Mouse (Mus musculus) left cerebral cortex, adult 9 months (tissue): ENCODE results near the gene H2-M5.
A peak's percentile ranks its signal among the peaks of the same experiment; 100 is the strongest.

Experiments
- DNase-seq, 2 experiments: peaks; one replicate each; pipeline ENCODE4 v3.0.0; 2022; ENCODE audit warnings: low spot score in 2 of 2

H2-M5 gene

DNA sequence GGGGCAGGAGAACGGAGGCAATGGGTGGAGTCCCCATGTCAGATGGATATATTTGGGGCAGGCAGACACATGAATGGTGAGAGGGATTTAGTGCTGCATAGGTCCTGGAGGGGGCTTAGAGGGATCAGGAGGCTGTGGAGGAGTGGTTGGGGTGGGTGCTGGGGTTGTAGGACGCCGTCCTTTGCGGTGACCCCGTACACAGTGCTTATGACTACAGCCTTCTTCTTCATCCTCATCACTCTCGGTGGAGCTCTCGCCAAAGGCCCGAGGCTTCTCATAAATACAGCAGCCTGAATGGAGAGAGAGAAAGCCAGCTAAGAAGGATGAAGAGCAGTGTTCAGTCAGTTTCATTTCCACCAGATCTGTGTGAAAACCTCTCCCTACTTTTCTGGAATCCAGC, 40.1 kb downstream of the H2-M5 start:
- no peak for DNase-seq

DNA sequence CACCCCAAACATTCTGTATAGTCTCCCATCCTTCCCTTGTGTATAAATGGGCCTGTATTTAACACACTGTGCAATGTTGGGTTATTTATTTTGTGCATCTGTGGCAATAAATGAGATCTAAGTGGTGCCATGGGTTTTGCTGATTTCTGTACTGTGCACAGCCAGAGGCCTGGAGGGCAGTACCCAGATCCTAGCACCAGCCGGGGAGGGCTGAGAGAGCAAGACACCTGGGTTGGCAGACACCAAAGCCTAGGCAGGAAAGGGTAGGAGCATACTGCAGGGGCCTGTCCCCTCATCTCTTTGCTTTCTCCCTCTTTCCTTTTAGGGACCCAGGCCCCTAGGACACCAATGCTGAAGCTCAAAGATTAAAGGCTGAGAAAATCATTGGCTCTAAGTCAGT, 41.1 kb downstream of the H2-M5 start:
- DNase-seq: no peak

DNA sequence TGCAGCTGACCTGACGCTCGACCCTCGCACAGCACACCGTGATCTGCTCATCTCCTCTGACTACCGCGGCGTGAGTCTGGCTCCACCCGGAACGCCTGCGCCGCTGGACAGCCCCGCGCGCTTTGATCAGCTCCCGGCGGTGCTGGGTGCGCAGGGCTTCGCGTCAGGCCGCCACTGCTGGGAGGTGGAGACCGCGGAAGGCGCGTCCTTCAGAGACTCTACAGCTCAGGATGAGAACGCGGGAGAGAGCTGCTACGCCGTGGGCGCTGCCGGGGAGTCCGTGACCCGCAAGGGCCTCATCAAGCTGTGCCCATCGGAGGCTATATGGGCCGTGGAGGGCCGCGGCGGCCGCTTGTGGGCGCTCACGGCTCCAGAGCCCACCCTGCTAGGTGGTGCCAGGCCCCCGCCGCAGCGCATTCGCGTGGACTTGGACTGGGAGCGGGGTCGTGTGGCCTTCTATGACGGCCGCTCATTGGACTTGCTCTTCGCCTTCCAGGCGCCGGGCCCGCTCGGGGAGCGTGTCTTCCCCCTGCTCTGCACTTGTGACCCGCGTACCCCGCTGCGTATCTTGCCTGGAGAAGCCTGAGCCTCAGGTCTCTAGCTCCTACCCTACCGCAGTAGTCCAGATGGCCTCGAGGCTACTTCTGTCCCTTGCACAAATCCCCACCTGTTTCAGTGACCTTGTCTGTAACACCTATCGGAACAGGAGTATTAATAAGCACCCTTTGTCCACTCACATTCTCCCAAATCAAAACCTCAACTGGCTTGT, 42.1 kb downstream of the H2-M5 start:
- peak in 1 of 2 experiments; percentile 62 for DNase-seq

DNA sequence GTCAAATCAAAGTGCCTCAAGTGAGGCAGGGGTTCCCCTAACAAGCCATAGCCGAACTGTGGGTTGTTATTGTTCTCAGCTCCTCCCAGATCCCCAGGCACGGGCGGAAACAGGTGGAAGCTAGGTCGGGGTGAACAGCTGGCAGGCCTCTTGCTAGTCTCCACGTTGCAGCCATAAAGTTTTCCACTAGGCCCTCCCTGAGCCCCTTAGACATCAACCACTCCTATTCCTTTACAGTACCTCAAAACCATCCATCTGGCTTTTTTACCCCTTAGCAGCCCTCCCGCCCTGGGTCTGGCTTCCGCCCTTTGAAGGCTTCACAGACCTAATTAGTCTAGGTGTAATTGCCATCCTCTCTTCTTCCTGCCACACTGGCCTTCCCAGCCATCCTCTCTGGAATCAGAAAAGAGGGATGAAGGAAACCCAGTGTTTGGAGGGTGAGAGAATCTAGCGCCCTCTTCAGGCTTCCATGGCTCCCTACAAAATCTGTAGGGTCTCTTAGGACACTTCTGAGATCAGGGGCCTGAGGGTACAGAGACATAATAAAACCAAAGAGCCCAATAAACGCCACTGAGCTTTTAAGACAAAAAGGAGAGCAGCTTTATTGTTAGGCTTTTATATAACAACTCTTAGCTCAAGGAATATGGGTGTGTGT, 45.1 kb downstream of the H2-M5 start:
- no peak for DNase-seq

DNA sequence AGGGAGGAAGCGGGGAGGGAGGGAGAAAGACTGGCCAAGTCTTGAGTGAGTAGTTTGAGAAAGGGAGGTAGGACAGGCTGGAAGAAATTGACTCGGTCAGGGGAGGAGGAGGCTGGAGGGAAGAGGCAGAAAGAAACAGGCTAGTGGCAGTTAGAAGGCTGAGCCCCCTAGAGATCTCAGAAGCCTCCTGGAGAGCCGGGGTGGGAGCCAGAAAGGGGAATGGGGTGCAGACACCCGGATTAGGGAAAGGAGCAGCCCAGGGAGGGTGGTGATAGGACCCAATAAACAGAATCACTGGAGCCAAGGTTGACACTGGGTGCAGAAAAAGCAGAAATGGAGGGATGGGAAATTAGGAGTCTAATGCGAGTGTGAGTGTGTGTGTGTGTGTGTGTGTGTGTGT, 45.6 kb downstream of the H2-M5 start:
- no peak for DNase-seq

DNA sequence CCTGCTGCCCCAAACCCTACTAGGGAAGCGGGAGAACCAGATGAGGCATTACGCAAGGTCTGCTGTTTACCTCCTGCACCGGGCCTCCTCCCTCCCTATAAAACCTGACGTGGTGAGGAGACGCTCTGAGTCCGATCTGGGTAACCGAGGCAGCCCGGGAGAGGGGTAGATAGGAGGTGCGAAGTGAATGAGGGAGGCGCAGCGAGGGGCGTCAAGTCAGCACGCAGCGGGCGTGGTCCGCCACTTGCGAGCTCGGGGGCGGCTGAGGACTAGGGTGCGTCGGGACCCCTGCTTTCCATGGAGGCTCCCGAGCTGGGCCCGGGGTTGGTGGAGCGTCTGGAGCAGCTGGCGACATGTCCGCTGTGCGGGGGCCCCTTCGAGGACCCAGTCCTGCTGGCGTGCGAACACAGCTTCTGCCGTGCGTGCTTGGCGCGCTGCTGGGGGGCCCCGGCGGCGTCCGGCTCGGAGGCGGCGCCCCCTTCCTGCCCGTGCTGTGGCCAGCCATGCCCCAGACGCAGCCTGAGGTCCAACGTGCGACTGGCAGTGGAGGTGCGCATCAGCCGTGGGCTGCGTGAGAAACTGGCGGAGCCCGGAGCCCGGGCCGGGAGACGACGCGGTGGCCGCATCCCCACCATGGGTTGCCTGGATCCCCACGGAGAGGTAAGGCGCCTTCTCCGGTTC, 46.4 kb downstream of the H2-M5 start, which contains the start of gene Rnf39:
Gene Rnf39, plus strand, starts transcription at position 128 of the 681 bp plus-strand sequence.
- peak in 1 of 2 experiments; percentile 59 for DNase-seq

DNA sequence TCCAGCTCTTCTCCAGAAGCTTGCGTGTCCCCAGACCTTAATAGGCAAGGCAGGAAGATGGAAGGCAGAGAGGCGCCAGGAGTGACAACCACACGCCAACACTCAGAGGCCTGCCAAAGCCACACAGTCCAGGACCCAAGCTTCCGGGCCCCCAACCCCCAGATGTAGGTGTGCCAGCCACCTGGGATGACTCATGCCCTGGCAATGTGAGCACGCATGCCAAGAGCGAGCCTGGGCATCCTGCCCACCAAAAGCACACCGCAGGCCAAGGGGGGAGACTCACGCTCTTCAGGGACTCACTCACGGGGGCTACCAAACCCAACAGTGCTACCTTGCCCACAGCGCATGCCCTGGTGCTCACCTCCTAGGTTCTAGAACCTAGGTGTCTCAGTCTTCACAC, 46.9 kb downstream of the H2-M5 start:
- DNase-seq: peak in 1 of 2 experiments; percentile 74

DNA sequence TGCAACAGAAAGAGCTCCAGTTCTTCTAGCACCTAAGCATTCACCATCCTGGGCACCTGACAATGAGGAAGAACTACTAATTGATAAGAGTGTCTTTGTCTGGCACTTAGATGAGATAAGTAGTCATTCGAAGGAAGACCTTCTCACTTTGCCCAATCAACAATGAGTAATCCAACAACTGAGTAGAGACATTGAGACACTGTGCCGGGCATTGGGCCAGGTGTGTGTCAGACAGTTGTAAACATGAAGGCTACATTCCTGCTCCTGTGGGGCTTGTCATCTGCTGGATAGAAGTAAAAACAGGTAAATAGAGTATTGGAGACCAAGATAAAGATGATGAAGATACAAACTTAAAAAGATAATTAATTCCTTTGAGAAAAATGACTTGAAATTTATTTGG, 51.3 kb downstream of the H2-M5 start:
- DNase-seq: no peak
